Mouse (Mus musculus): ENCODE results near the gene 1300017J02Rik. TPM values are rescaled to one million over a fixed set of nuclear protein-coding genes. Genes with fewer than 3 reads are reported as not detected.

1300017J02Rik gene
- total RNA-seq, 1 experiment from 2014 or later, result 39.5 TPM

GRCm38 (mm10) chr9:103271104-103271503 lies 33.8 kb downstream of the 1300017J02Rik start:
- DNase-seq, result no peak

GRCm38 (mm10) chr9:103265778-103266177 lies 39.1 kb downstream of the 1300017J02Rik start:
- DNase-seq, result no peak

GRCm38 (mm10) chr9:103252906-103253305 lies 52.0 kb downstream of the 1300017J02Rik start:
- peak; percentile 31 for DNase-seq

- DNase-seq, result peak; percentile 28
Observed at GRCm38 (mm10) chr9:103248618-103249017, 56.3 kb downstream of the 1300017J02Rik start.

GRCm38 (mm10) chr9:103246526-103247168 lies 58.2 kb downstream of the 1300017J02Rik start:
- no peak for DNase-seq

- no peak for DNase-seq
Observed at GRCm38 (mm10) chr9:103243640-103244039, 61.2 kb downstream of the 1300017J02Rik start.

GRCm38 (mm10) chr9:103241206-103241605 lies 63.7 kb downstream of the 1300017J02Rik start:
- no peak for DNase-seq

GRCm38 (mm10) chr9:103239471-103239870 lies 65.4 kb downstream of the 1300017J02Rik start:
- no peak for DNase-seq

GRCm38 (mm10) chr9:103234565-103235165 lies 70.2 kb downstream of the 1300017J02Rik start:
- DNase-seq, result no peak

GRCm38 (mm10) chr9:103234059-103234458 lies 70.8 kb downstream of the 1300017J02Rik start:
- no peak for DNase-seq

- DNase-seq, result no peak
Observed at GRCm38 (mm10) chr9:103233006-103233395, 71.9 kb downstream of the 1300017J02Rik start.

- DNase-seq, result no peak
Observed at GRCm38 (mm10) chr9:103232232-103233005, 72.5 kb downstream of the 1300017J02Rik start.

- DNase-seq, result peak; percentile 52
Observed at GRCm38 (mm10) chr9:103230151-103230951, 74.5 kb downstream of the 1300017J02Rik start, which contains the start of the genes Gm20425 and Trf. Gene Gm20425, minus strand, starts transcription at chr9:103230307. Gene Trf, minus strand, starts transcription at chr9:103230444.

- no peak for DNase-seq
Observed at GRCm38 (mm10) chr9:103229037-103229867, 75.6 kb downstream of the 1300017J02Rik start.

- no peak for DNase-seq
Observed at GRCm38 (mm10) chr9:103228370-103229003, 76.4 kb downstream of the 1300017J02Rik start.

- DNase-seq, result no peak
Observed at GRCm38 (mm10) chr9:103227760-103228159, 77.1 kb downstream of the 1300017J02Rik start.

GRCm38 (mm10) chr9:103226806-103227205 lies 78.1 kb downstream of the 1300017J02Rik start:
- peak; percentile 18 for DNase-seq

GRCm38 (mm10) chr9:103225464-103225863 lies 79.4 kb downstream of the 1300017J02Rik start:
- DNase-seq, result peak; percentile 47

GRCm38 (mm10) chr9:103224721-103225120 lies 80.2 kb downstream of the 1300017J02Rik start:
- DNase-seq, result no peak

- no peak for DNase-seq
Observed at GRCm38 (mm10) chr9:103214281-103214680, 90.6 kb downstream of the 1300017J02Rik start.

GRCm38 (mm10) chr9:103213631-103214030 lies 91.3 kb downstream of the 1300017J02Rik start:
- no peak for DNase-seq
